Mouse (Mus musculus) mouse trophoblast stem cell (cell line): Measurements from ENCODE around the gene Osbpl3.
"Not testable (repeated sequence)": the region's sequence is repeated elsewhere in the genome, so short reads cannot be mapped to it uniquely, and the experiment has no call there.

Experiments
- in situ Hi-C, 2 experiments: fragments of 300-500 bp; cut with MseI, MboI; formaldehyde crosslinking; loops; 2 replicates in 1 of 2; 3 replicates in 1 of 2; pipeline ENCODE4 v1.15.1; 2025

Gene Osbpl3

DNA sequence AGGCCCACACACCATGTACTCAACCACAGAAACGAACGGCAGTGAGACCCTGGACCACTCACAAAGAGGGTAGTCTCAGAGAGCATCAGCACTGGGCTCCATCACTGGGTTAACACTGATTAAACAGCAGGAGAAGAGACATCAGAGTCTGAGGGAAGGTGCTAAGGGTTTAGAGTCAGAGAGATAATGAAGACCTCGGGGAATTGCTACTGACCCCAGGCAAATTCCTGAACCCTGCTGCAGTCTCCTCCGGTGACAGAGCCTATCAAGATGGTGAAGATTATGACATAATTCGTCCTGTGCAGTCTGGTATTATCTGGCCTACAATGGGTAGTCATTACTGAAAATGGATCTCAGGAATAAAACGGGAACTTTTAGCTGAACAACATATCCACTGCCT is 2.4 kb downstream of the Osbpl3 start:
- in situ Hi-C loops, result no loop called here

DNA sequence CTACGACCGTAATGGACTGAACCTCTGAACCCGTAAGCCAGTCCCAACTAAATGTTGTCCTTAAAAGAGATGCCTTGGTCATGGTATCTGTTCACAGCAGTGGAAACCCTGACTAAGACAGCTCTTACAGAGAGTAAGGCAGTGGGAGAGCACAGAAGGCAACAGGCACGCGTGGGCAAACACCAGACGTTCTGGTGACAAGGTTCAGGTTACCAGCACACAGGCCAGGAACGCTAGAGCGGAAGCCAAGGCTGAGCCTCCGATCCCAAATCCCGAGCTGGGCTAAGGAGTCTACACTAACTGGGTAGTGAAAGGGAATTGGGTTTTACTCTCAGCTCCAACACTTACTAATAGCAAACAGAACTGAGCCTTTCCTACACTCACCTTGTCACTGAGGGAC is 3.8 kb downstream of the Osbpl3 start:
- in situ Hi-C loops, result no loop called here

DNA sequence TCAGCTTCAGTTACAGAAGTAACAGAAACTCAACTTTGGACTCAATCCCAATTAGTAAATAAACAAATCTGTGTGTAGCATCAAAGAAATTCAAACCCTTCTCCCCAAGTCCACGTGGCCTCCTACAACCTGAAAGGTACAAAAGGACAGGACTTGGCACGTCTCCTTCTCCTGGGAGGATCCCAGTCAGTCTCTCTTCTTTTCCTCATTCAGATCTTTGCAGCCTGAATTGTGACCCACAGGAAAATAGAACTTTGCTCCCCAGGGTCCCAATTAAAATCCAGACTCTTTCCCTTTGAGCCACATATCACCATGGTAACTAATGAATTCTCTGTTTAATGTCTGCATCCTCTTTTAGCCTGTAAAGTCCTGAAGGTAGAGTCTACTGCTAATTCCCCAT is 10.4 kb downstream of the Osbpl3 start:
- in situ Hi-C loops, result no loop called here

DNA sequence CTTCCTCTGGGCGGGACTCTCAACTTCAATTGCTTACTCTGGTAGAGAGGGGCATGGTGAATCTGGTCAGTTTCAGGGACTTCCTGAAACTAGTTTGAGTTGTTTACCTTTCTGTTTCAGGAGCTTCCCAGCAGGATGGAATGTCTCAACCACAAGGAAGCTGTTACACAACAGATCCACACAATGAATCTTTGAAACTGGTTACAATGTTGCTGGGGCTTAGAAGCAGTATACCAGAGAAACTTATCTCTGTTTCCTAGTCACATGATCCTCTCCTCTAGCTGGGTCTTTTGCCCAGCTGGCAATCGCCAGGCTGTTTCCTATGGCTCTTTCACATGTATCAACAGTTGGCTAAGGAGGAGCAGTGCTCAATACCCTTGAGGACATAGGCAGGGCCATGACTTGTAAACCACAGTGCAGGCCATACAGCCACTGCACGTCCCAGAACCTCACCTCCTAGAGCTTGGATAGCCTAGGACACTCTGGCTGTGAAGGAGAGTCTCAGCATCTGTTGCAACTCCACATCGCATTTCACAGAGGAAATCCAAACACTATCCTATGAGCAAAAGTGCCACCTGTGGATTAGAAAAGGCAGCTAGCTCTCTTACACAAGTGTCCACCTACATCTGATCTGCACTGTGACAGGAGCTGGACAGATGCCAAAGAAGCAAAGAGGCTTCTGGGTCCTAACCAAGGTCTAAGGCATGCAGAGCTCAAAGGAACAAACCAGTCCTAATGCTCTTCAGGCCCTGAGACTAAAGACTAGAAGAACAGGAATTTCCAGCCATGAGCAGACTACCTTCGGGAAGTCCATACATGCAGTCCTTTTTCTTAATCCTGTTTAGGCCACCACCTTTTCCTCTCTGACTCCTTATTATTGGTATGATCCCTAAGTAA is 14.8 kb downstream of the Osbpl3 start:
- in situ Hi-C loops, result no loop called here

- in situ Hi-C loops, result no loop called here
Measured at GRCm38 (mm10) chr6:50440197-50440596, 15.8 kb downstream of the Osbpl3 start.

GRCm38 (mm10) chr6:50438900-50439299 is 17.1 kb downstream of the Osbpl3 start:
- in situ Hi-C loops, result not testable (repeated sequence)

- in situ Hi-C loops, result no loop called here
Measured at GRCm38 (mm10) chr6:50437815-50438214, 18.2 kb downstream of the Osbpl3 start.

DNA sequence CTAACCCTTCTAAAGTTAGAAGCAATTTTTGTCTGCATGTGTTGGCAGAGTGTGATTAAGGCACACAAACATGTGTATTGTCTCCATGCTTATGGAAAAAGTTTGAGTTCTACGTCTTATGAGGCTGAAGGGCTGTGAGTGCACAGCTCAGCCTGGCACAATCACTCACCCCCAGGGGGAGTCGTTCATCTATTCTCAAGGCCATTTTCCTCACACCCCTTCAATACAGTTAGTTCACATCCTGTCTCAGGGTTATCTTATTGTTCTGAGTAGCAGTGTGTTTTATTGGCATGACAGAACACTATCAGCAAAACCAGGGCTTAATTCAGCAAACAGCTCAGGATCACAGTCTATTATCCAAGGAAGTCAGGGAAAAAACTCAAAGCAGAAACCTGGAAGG is 19.3 kb downstream of the Osbpl3 start:
- in situ Hi-C loops, result no loop called here

DNA sequence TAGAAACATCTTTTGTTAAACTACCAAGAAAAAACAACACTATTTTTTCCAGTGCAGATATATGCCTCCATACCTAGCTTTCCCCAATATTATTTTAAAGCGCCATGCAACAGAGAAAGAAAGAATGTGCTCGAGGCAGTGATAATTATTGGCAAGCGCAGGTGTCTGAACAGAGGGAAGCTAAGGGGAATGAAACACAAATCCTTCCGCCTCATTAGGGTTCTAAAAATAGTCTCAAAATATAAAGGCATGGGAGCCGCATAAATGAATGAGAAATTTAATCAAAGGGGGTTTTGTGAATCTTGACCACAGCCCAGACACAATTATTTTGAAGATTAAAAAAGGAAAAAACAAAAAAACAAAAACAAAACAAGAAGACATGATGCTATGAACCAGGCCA is 23.5 kb downstream of the Osbpl3 start:
- in situ Hi-C loops, result no loop called here

GRCm38 (mm10) chr6:50429299-50429698 is 26.7 kb downstream of the Osbpl3 start:
- in situ Hi-C loops, result no loop called here

DNA sequence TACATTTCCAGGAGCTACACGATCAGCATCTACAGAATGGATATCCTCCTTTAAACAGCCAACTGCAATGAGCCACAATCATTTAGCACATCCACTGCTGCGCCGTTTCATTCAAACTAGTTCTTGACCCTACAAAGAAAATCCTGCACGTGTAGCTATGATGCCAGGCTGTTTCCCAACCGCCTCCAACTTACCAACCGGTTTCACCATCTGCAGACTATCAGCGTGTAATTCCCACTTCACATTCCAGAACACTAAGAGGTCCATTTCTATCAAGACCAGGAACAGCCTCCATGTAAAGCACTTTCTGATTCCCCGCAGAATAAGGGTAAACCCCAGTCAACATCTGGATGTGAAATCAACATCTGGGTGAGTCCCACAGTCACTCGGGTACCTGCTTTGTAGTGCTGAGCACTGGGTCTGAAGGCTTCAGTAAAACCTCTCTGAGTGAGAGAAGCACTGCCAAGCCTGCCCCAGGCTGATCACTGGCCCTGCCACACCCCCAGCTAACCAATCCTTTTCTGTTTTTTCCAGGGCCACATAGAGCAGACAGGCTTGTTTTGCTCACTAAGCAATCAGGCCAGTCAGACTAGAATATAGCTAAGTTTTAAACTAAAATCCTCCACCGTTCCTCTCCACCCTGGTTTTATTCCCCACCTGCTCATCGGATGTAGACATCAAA is 28.8 kb downstream of the Osbpl3 start:
- in situ Hi-C loops, result no loop called here

DNA sequence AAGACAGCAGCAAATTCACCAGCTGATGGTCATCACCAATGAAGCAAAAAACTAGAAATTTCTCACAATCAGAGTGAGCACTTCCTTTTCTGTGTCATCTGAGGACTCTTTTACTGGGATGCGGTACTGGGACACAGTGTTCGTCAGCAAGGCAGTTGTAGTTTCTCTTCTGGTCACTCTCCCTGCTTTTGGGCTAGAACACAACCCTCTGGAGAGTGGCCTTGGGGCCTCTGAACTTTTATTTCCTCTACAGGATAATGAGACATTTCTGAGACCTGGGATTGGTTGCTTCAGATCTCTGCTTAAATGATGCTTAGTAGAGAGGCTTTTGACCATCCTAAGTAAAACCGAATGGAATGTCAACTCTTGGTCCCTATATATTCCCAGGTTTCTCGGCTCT is 29.4 kb downstream of the Osbpl3 start:
- in situ Hi-C loops, result no loop called here

DNA sequence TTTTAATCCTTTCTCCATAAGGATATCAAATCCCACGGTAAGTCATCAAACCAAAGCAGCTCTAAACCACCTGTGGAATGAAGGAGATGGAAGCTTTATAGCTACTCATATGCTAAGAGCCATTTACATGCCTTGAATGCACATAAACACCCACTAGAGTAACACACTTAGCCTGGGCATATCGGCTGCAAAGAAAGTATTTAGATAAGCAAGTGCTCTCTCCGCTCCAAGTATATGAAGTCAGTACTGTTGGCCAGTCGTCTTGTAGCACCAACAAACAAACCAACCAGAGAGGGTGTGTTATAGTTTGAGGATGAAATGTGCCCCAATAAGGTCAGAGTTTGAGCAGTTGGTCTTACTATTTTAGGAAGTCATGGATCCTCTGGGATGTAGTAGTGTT is 31.7 kb downstream of the Osbpl3 start:
- in situ Hi-C loops, result no loop called here

- in situ Hi-C loops, result no loop called here
Measured at GRCm38 (mm10) chr6:50420413-50420812, 35.6 kb downstream of the Osbpl3 start.

- in situ Hi-C loops, result no loop called here
Measured at GRCm38 (mm10) chr6:50419518-50420290, 36.3 kb downstream of the Osbpl3 start.

GRCm38 (mm10) chr6:50418951-50419350 is 37.0 kb downstream of the Osbpl3 start:
- in situ Hi-C loops, result no loop called here

- in situ Hi-C loops, result no loop called here
Measured at GRCm38 (mm10) chr6:50416854-50417253, 39.1 kb downstream of the Osbpl3 start.

DNA sequence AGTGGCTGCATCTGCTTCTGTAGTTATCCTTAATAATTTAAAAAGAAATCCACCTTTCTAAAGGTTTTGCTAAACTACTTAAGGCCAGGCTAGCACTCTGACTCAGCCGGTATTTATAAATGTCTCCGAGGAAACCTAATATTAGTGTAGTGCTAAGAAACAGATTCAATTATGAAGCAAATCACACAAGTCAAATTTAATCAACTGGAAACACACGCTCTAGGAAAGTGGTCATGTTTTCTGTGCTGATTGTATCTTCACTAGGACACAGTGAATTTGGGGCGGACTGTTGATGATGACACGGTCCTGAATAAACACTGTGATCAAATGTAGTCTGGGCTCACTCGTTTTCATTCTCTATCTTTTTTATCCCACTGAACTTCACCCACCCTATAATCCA is 40.6 kb downstream of the Osbpl3 start:
- in situ Hi-C loops, result no loop called here

GRCm38 (mm10) chr6:50414547-50414946 is 41.5 kb downstream of the Osbpl3 start:
- in situ Hi-C loops, result no loop called here

GRCm38 (mm10) chr6:50413381-50413780 is 42.6 kb downstream of the Osbpl3 start:
- in situ Hi-C loops, result no loop called here

GRCm38 (mm10) chr6:50412174-50412573 is 43.8 kb downstream of the Osbpl3 start:
- in situ Hi-C loops, result no loop called here

- in situ Hi-C loops, result no loop called here
Measured at GRCm38 (mm10) chr6:50404698-50405097, 51.3 kb downstream of the Osbpl3 start.
